Mouse (Mus musculus): ENCODE results near the gene Tex10. TPM values are rescaled to one million over a fixed set of nuclear protein-coding genes. Genes with fewer than 3 reads are reported as not detected.
A peak's percentile ranks its signal among the peaks of the same experiment; 100 is the strongest.
"Not testable (repeated sequence)": the region's sequence is repeated elsewhere in the genome, so short reads cannot be mapped to it uniquely, and the experiment has no call there.

The Tex10 gene
- total RNA-seq, 2 experiments from 2014 or later: 15.2 to 19.3 TPM

DNA sequence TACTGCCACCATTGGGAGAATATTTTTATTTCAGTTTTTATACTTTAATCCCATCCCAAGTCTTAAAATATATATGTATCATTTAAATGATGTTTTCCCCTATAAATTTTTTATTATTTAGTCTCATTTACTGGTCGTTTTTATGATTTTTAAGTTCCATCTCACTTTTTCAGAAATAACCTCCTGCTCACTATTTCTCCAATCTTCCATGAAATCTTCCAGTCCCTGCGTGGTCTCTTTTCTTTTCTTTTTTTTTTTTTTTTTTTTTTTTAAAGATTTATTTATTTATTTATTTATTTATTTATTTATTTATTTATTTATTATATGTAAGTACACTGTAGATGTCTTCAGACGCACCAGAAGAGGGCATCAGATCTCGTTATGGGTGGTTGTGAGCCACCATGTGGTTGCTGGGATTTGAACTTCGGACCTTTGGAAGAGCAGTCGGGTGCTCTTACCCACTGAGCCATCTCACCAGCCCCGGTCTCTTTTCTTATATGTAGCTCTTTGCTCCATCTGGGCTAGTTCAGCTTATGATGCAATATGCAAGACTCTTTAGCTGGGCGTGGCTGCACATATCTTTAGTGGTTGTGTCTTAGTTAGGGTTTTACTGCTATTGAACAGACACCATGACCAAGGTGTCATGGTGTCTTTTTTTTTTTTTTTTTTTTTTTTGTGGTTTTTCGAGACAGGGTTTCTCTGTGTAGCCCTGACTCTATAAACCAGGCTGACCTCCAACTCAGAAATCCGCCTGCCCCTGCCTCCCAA, 67.4 kb downstream of the Tex10 start:
- DNase-seq (ENCODE audit: low spot score in 2 of 2): not testable (repeated sequence)

DNA sequence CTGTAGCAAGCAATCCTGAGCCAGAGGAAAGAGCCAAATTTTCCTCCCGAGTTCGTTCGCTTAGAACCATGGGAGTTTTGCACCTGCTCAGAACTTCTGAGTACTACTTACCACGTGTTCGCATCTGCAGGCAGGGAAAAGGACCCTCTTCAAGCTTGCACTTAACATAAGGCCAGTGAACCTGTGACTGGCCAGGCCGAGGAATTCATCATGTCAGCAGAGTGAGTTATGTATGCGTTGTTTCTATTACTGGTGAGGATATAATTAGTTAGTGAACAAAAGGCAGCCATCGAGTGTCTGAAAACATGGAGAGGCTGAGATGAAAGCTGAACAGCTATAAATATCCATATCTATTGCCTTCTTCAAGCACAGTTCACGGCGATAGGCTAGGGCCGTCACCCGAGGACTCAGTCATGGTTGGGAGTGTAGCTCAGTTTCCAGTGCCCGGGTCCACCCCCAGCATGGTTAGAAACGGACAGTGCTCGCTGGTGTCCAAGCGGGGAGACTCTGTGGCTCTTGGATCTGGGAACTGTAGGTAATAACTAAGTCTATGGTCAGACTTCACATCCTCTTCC, 70.1 kb downstream of the Tex10 start:
- DNase-seq (ENCODE audit: low spot score in 2 of 2): no peak

GRCm38 (mm10) chr4:48396949-48397348, 76.3 kb downstream of the Tex10 start:
- DNase-seq (ENCODE audit: low spot score in 2 of 2): no peak

DNA sequence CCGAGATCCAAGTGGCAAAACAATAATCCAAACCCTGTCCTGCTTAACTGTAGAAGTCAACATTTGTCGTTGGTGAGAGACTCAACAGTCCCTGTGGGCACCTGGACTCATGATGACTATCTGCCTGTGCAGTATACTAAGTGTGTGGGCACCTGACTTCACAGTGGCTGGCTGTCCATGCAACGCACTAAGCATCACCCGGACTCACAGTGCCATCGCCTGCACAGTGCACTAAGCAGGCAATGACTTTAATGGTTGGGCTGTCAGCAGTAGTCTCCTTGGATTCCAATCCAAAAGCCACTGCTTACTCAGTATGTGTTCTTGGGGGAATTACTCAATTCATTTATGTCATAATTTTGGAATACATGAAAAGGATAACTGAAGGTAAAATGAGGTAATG, 90.8 kb downstream of the Tex10 start:
- no peak for DNase-seq (ENCODE audit: low spot score in 2 of 2)

DNA sequence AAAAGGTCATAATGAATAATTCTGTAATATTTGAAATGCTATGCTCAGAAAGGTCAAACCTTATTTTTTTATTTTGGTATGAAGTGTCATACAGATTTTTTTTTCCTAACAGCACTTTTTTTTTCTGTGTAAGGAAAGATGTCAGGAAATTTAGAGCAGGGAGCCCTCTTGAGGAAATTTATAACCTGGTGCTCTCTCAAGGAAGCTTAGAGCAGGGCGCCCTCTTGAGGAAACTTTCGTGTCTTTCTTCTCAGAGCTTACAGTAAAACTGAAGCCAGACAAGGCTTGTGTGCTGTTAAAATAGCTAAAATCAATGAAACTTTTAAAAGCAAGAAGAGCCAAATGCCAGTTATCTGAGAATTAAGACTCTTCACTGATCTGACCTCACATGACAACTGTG, 92.3 kb downstream of the Tex10 start:
- peak; percentile 26 to 71 for DNase-seq (ENCODE audit: low spot score in 2 of 2)

Other genes starting within 250 kb of the Tex10 start
- gene Erp44, start 193.9 kb downstream of the Tex10 start, total RNA-seq (2021): 10 to 100 TPM; 37.0 to 39.6 TPM
- gene Invs, start 193.7 kb downstream of the Tex10 start, total RNA-seq (2021): 1 to 10 TPM; 6.7 to 7.0 TPM
- 10 to 100 TPM; 27.1 to 28.3 TPM for gene Msantd3, start 66.5 kb upstream of the Tex10 start, total RNA-seq (2021)
- gene Tmeff1, start 111.7 kb upstream of the Tex10 start, total RNA-seq (2021): 1 to 10 TPM; 6.3 to 7.8 TPM
- 100 to 1,000 TPM; 201 to 210 TPM for gene Cavin4, start 190.1 kb upstream of the Tex10 start, total RNA-seq (2021)

Measured in gastrocnemius, postnatal 4 days (tissue).